Mouse (Mus musculus): ENCODE measurements around the gene Eid2.
"Not testable (repeated sequence)": the region's sequence is repeated elsewhere in the genome, so short reads cannot be mapped to it uniquely, and the experiment has no call there.

The Eid2 gene

DNA sequence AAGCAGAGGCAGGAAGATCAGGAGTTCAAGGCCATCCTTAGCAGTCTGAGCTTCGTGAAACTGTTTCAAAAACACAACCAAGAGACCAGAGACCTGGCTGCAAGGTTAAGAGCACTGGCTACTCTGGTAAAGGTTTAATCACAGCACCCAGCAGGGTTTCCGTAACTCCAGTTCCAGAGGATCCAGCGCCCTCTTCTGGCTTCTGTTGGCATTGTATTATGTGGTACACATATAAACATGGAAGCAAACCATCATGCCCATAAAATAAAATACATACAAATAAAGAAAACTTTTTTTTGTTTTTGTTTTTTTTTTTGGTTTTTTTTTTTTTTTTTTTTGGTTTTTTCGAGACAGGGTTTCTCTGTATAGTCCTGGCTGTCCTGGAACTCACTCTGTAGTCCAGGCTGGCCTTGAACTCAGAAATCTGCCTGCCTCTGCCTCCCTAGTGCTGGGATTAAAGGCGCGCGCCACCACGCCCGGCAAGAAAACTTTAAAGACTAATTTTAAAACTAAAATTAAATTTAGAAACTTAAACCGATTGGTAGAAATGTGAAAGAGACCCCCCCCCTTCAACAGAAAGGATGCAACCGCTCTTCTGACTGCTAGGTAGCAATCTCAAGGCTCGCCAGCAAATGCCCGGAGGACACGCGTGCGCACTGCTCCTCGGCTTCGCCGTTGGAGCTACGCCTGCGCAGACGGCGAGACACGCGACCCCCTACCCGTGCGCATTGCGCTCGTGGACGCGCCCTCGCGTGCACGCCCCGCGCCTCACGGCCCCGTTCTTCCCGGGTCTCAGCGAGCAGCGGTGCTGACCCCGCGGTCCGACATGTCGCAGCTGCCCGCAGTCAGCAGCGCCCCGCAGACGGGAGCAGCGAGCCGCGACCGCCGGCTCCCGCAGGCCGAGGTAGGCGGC, at the start of gene Eid2:
Eid2 (plus strand) TSS at position 753 of the 913 bp plus-strand sequence.
- DNase-seq (ENCODE audit: low spot score): peak; percentile 75

DNA sequence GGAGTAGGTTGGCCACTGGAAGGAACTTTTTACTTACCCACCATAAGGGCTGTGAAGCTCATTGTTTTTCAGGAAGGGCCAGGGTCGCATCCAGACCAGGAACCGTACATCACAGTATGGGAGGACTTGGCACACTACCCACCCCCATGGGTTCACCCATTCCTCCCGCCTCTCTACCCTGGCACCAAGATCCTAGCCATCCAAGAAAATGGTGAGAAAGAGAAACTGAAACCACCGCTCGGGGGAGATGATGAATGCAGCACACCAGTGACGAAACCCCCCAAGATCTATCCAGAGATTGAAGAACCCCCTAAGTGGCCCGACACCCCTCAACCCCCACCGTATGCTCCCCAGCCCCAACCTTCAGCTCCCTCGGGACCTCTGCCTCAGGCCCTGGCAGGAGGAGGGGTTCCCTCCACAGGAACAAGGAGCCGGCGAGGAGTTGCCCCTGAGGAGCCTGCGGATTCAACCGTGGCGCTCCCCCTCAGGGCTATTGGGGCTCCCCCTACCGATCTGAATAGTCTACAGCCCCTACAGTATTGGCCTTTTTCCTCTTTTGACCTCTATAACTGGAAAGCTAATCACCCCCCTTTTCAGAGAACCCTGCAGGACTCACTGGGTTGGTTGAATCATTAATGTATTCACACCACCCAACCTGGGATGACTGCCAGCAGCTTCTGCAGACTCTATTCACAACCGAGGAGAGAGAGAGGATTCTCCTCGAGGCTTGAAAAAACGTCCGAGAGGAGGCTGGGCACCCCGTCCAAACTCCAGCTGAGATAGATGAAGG, 48.5 kb upstream of the Eid2 start:
- not testable (repeated sequence) for DNase-seq (ENCODE audit: low spot score)

- not testable (repeated sequence) for DNase-seq (ENCODE audit: low spot score)
These were observed 40.8 kb upstream of the Eid2 start for GRCm38 (mm10) chr7:28226836-28227235.

- DNase-seq (ENCODE audit: low spot score): not testable (repeated sequence)
These were observed 40.3 kb upstream of the Eid2 start for GRCm38 (mm10) chr7:28227421-28227820.

GRCm38 (mm10) chr7:28243943-28244342, 23.7 kb upstream of the Eid2 start:
- not testable (repeated sequence) for DNase-seq (ENCODE audit: low spot score)

DNA sequence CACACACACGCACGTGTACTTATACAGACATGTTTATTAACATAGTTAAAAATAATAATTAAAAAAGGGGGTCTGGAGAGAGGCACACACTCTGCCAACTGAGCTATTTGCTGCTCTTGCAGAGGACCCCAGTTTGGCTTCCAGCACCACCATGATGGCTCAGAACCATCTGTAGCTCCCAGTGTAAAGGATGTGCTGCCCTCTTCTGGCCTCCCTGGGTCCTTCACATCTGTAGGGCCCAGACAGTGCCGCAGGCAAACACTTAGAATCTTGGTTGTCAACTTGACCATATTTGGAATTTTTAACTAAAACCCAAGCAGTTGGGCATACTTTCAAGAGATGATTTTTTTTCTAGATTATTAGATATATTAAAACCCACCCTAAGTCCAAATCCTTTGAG, 18.7 kb upstream of the Eid2 start:
- DNase-seq (ENCODE audit: low spot score): no peak

- no peak for DNase-seq (ENCODE audit: low spot score)
These were observed 15.7 kb upstream of the Eid2 start for GRCm38 (mm10) chr7:28251976-28252375.

DNA sequence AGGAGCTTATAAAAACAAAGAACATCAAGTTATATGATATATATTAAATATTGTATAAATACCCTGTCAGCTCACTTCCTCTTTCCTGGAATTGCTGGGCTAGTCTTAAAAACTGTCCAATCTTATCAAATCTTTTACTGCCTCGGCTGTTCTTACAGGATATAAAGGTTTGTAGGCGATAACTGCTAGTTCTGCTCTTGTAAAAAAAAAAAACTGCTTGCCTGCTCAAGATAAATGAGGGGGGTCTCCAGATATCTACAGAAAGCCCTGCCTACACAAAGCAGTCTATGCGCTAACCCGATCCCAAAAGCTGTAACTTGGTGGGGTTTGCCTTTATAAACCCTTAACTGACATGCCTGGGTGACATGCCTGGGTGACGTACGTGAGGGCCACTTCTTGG, 13.1 kb upstream of the Eid2 start:
- DNase-seq (ENCODE audit: low spot score): no peak

- no peak for DNase-seq (ENCODE audit: low spot score)
These were observed 12.2 kb upstream of the Eid2 start for GRCm38 (mm10) chr7:28255476-28255875.

DNA sequence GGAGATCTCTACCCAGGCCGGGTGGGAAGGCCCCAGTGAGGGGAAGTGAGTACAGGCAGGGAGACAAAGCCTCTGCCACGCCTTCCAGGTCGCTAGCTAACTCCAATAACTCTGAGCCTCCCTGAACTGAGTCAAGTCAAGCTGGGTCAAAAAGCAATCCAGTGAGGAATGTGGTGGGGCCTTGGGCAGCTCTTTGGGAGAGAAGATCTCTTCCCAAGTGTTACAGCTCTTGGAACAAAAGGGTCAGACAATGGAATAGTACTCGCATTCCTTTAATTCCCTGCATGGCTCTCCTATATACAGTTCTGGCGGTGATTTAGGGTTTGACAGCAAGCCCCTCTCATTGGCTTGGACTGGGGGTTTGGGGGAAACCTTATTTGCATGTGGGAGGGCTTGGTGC, 4.8 kb upstream of the Eid2 start:
- DNase-seq (ENCODE audit: low spot score): no peak

DNA sequence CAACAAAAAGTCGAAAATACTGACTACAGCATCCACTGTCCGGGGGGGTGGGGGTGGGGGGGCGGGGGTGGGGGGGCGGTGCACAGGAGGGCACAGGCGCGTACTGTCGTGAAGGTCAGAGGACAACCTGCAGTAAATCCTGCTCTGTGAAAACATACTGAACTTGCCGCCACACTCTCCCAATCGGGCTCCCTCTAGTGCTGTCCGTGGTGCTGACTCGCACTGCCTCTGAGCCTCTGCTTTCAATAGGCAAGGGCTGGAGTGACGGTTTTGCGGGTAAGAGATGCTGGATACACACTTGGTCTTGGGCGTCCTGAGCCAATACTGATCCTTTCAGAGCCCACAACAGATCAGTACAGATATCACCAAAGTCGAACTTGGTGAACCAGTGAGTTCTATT, 3.9 kb upstream of the Eid2 start:
- DNase-seq (ENCODE audit: low spot score): peak; percentile 73

- DNase-seq (ENCODE audit: low spot score): no peak
These were observed 2.3 kb upstream of the Eid2 start for GRCm38 (mm10) chr7:28265391-28265790.

- DNase-seq (ENCODE audit: low spot score): peak; percentile 41
These were observed 406 bp downstream of the Eid2 start for GRCm38 (mm10) chr7:28268042-28268531.

DNA sequence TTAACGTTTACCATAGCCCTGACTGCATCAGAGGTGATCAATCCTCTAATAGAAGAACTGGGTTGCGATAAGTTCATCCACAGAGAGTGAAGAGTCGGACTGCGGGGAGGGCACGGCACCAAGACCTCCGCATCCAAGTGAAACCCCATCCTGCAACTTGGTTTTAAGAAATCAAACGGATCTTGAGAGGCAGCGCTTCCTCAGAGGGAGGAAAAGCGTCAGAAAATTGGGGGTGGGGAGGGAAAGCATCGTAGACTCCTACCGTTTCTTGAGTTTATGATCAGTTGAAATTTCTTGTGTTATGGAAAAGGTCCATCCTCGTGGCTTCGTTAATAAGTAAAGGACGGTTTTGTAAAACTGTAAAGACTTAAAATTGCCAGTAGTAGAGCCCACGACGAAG, 895 bp downstream of the Eid2 start:
- no peak for DNase-seq (ENCODE audit: low spot score)

DNA sequence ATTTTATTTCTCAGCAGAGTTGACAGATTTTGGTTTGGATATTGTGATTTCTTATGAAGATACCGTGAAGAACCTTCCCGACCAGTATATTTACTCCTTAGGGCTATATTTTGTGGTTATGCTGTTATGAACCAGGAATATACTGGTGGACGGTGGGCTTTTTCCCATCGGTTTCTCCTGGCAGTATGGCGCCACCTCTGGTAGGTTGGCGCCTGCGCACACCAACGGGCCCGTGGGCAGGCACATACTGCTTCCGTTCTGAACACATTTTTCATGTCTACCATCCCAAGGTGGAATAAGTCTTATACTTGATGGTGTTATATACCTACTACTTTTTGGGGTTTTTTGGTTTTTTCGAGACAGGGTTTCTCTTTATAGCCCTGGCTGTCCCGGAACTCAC, 1.7 kb downstream of the Eid2 start:
- DNase-seq (ENCODE audit: low spot score): no peak

DNA sequence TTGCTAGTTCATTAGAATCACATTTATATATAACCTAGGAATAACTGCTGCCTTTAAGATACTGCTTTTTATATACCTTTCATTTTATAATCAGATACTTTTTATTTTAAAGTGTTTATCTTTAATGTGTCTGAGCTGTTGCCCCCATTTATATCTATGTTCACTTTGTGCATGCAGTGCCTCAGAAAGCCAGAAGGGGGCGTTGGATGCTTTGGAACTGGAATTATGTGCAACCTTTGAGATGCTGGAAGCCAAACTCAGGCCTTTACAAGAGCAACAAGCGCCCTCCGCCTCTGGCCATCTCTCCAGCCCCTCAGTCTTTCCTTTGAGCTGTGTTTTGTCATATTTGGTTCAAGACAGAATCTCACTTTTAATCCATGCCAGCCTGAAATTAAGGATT, 4.1 kb downstream of the Eid2 start:
- DNase-seq (ENCODE audit: low spot score): no peak

DNA sequence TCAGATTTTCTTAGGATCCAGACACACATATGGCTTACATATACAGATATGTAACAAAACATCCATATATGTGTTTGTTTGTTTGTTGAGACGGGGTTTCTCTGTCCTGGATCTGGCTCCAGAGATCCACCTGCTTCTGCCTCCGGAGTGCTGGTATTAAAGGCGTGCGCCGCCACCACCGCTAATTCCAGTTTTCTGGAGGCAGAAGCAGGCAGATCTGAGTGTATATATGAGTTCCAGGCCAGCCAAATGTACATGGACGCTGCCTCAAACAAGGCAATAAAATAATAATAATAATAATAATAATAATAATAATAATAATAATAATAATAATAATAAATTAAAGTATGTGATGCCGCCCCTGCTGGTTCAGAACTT, 9.5 kb downstream of the Eid2 start:
- no peak for DNase-seq (ENCODE audit: low spot score)

DNA sequence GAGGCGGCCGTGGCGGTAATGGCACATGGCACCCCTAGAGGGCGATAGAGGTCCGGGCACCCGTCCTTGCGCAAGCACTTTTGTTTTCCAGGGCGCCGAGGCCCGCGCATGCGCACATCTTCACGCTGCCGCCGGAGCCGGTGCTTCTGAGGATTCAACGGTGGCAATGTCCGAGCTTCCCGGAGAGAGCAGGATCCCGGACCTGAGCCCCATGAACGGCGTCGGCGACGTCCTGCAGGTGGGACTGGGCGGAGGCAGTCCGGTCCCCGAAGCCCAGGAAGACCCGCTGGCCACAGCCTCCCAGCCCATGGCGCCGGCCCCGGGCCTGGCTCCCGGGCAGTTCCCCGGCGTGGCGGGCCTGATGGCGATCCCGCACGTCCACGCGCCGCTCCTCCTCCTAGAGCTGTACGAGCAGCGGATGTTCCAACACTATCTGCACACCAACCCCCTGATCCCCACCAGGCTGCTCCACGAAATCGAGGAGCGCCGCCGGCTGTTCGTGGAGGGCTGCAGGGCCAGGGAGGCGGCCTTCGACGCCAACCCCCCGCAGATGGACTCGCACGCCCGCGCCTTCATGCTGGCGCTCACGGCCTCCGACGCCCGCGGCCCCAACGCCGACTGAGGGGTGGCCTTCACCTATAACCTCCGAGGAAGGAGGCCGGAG, 10.1 kb downstream of the Eid2 start, which contains the start of gene Eid2b:
Eid2b (plus strand) TSS at position 125 of the 664 bp plus-strand sequence.
- peak; percentile 98 for DNase-seq (ENCODE audit: low spot score)

DNA sequence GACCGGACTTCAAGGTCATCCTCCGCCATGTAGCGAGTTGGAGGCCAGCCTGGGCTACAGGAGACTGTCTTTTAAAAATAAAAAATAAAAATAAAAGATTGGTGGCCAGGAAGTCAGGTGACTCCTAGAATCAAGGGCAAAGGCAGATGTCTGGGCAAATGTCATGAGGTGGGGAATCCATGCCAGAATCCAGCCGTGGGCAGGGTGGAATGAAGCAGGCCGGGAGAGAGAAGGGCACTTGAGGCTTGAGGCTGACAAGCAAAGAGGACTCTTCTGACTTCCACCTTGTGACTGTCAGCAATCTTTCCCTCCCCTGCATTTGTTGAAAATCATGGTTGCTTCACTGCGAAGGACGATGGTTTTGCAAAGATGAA, 10.6 kb downstream of the Eid2 start:
- no peak for DNase-seq (ENCODE audit: low spot score)

DNA sequence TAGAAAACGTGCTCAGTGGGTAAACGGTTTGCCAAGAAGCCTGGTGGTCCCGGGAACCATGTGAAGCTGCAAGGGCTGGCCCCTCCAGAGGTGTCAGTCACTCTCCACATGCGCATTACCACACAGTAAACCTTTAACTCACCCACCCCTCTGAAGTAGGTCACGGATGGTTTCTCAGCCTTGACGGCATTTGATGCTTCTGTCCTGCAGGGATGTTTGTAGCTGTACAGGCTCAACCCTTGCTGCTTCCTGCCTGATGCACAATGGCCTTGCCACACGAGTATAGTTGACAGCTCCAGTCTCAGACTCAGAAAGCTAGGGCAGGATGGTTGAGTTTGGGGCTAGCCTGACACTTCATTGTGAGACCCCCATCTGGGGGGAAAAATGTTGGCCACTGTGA, 12.9 kb downstream of the Eid2 start:
- DNase-seq (ENCODE audit: low spot score): no peak

DNA sequence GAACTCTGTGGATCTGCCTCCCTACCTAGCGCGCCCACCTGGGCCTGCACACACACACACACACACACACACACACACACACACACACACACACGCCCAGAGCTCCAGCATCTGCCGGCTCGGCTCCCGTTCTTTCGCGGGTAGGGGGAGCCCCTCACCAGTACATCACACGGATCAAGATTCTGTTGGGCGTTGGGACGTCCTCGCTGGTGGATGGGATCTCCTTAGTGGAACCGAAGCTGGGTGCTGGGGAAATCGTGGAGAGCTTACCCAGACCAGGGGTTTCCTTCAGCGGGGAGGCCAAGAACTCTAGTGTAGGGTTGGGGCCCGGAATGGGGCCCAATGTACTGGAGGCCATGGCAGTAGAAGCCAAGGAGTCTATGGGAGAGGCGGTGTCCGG, 22.5 kb downstream of the Eid2 start:
- no peak for DNase-seq (ENCODE audit: low spot score)
